Mouse (Mus musculus) liver, embryonic 14.5 days (tissue): Measurements from ENCODE around the gene Dlgap1.

Experiments
- CTCF ChIP-seq: IDR thresholded peaks from 2 replicates; pipeline ENCODE4 v1.5.1; 2016; ENCODE audit warnings: antibody characterized with exemption, low read depth, control low read depth
- EP300 ChIP-seq: IDR thresholded peaks from 2 replicates; pipeline ENCODE4 v1.6.1; 2016; ENCODE audit warnings: antibody characterized with exemption, low read depth

- no peak for TF ChIP-seq CTCF
- no peak for TF ChIP-seq EP300
Observed at GRCm38 (mm10) chr17:70583042-70583441, 614.2 kb downstream of the Dlgap1 start.
